Mouse (Mus musculus) erythroblast, embryonic 14.5 days (primary cell): Measurements from ENCODE around the gene Coro7.

Experiments
- GATA1 ChIP-seq: IDR thresholded peaks from 2 replicates; pipeline ENCODE4 v1.6.1; 2012; ENCODE audit warnings: low read length, inconsistent platforms, mixed read lengths
- TAL1 ChIP-seq: IDR thresholded peaks from 3 replicates; pipeline ENCODE4 v1.6.1; 2012; ENCODE audit warnings: low read length, inconsistent platforms, mixed read lengths

DNA sequence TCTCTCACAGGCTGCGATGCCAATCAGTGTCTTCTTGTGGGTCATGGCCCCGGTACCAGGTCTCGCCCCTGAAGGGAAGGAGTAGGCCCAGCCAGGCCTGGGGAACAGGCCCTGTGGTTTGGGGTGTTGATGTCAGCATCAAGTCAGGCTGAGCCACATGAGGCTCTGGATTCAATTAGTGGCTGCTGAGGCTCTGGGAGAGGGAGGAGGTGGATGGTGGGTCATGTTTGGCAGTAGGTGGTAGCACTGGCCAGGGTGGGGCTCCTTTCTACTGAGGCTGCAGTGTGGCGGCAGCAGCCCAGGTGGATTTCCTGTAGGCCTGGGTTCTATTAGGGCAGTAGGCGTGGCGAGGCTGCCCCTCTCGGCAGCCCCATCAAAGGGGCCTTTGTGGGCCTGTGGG lies 28.0 kb downstream of the Coro7 start:
- TF ChIP-seq GATA1 (no peak), TAL1 (no peak)
